In genomic region chr15:84598911-84599310, GRCm38 (mm10) we compare ENCODE assay signal across 28 mouse cellular contexts. TPM values are rescaled to one million over a fixed set of nuclear protein-coding genes. Genes with fewer than 3 reads are reported as not detected.
"Had no signal": no experiment of that assay in that cellular context is flagged by ENCODE, and none has a peak within 500 bp of the region (broad histone marks: within the 10 kb centered on the region; RNA-seq: fewer than 3 reads in every experiment).

No protein-coding gene starts in this region.

- DNase-seq: cerebellum, adult 8-10 months; cerebellum, adult 9-10 months; cerebellum, adult 9-11 months; cerebellum, postnatal 10 days; cerebellum, postnatal 14 days; cerebellum, postnatal 25 days; cerebellum, postnatal 36 days; embryo, embryonic 11 days; forebrain, postnatal 0 days; gastrocnemius, adult 2 months; gastrocnemius, postnatal 10 days; gastrocnemius, postnatal 14 days; gastrocnemius, postnatal 25 days; gastrocnemius, postnatal 36 days; heart, adult 11 months; heart, adult 18-20 months; heart, adult 2 months had no signal

- H3K36me3 ChIP-seq: embryonic facial prominence, embryonic 10.5 days; embryonic facial prominence, embryonic 12.5 days; embryonic facial prominence, embryonic 13.5 days; embryonic facial prominence, embryonic 15.5 days; forebrain, embryonic 10.5 days; forebrain, embryonic 12.5 days; forebrain, embryonic 15.5 days had no signal

- H3K9me3 ChIP-seq: embryonic facial prominence, embryonic 10.5 days; embryonic facial prominence, embryonic 12.5 days; embryonic facial prominence, embryonic 13.5 days; embryonic facial prominence, embryonic 15.5 days; forebrain, embryonic 10.5 days; forebrain, embryonic 12.5 days; forebrain, embryonic 13.5 days; forebrain, embryonic 15.5 days had no signal

- ATAC-seq: forebrain, embryonic 13.5 days; forebrain, embryonic 14.5 days; forebrain, embryonic 15.5 days; forebrain, embryonic 16.5 days; forebrain, postnatal 0 days had no signal

- H3K4me3 ChIP-seq: embryonic facial prominence, embryonic 10.5 days; embryonic facial prominence, embryonic 12.5 days; embryonic facial prominence, embryonic 13.5 days; embryonic facial prominence, embryonic 15.5 days; erythroblast, embryonic 14.5 days; forebrain, embryonic 10.5 days; forebrain, embryonic 12.5 days; forebrain, embryonic 13.5 days; forebrain, embryonic 15.5 days; gastrocnemius, adult 2 months; heart, adult 2 months had no signal

- H3K27ac ChIP-seq: embryonic facial prominence, embryonic 10.5 days; embryonic facial prominence, embryonic 12.5 days; embryonic facial prominence, embryonic 13.5 days; embryonic facial prominence, embryonic 15.5 days; forebrain, embryonic 10.5 days; forebrain, embryonic 12.5 days; forebrain, embryonic 13.5 days; forebrain, embryonic 15.5 days; gastrocnemius, adult 2 months; heart, adult 2 months had no signal

- H3K9ac ChIP-seq: embryonic facial prominence, embryonic 12.5 days; embryonic facial prominence, embryonic 13.5 days; embryonic facial prominence, embryonic 15.5 days; forebrain, embryonic 12.5 days; forebrain, embryonic 13.5 days; forebrain, embryonic 15.5 days; forebrain, postnatal 0 days had no signal

- H3K27me3 ChIP-seq: embryonic facial prominence, embryonic 12.5 days; embryonic facial prominence, embryonic 13.5 days; embryonic facial prominence, embryonic 15.5 days; forebrain, embryonic 15.5 days had no signal

- H3K4me2 ChIP-seq: embryonic facial prominence, embryonic 12.5 days; embryonic facial prominence, embryonic 13.5 days; embryonic facial prominence, embryonic 15.5 days; forebrain, embryonic 12.5 days; forebrain, embryonic 13.5 days; forebrain, embryonic 15.5 days had no signal

RNA-seq across cellular contexts. Expression of gene Rtl6, which starts 41.3 kb away (rescaled TPM):
- polyA plus RNA-seq: erythroblast, embryonic 14.5 days had no signal
